Mouse (Mus musculus): Measurements from ENCODE around the gene Pus10. TPM values are rescaled to one million over a fixed set of nuclear protein-coding genes. Genes with fewer than 3 reads are reported as not detected.

The Pus10 gene
- polyA plus RNA-seq, 1 experiment from 2014 or later: 13.0 TPM

DNA sequence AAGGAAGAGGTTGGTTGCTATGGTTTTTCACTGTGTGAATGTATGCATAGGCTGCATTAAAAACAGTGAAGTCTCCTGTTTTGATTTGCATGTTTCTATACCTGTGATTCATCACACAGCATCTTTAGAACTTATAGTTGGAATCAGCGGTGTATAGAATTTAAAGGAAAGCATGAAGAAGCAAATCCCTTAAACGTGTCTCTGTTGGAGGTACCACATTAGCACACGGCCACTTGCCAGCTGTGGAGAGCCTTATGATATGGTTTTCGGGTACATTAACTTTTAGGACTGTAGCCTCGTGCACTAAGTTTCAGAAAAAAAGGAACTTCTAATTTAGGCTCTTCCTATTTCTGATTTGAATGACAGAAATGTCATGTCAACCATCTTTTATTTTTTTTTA lies 17.1 kb downstream of the Pus10 start:
- Histone ChIP-seq H3K4me2 (ENCODE audit: low read depth, low read length) (no peak overlapping the region), H3K9ac (ENCODE audit: low read length) (no peak overlapping the region), H3K36me3 (ENCODE audit: control insufficient read depth, insufficient read depth) (peaks cover 4% of the 10 kb centered on the region; the same call in 1 of the 2 replicates), H3K4me3 (ENCODE audit: low read length) (no peak overlapping the region), H3K27me3 (ENCODE audit: control insufficient read depth, insufficient read depth, low read length) (no peaks in the 10 kb centered on the region), H3K4me1 (ENCODE audit: control insufficient read depth, insufficient read depth, low read length) (no peaks in the 10 kb centered on the region), H3K9me3 (replicated peaks; ENCODE audit: control insufficient read depth, low read length) (no peaks in the 10 kb centered on the region), H3K27ac (ENCODE audit: low read length) (no peak overlapping the region)
- 92% methylated on average over 5 of the region's 5 CpGs for WGBS
- no peak for ATAC-seq (replicated peaks; ENCODE audit: extremely low read depth, insufficient read depth, low FRiP score)

GRCm38 (mm10) chr11:23686671-23687070 lies 21.2 kb downstream of the Pus10 start:
- Histone ChIP-seq H3K36me3 (ENCODE audit: control insufficient read depth, insufficient read depth) (no peaks in the 10 kb centered on the region; the same call in 1 of the 2 replicates), H3K9me3 (replicated peaks; ENCODE audit: control insufficient read depth, low read length) (no peaks in the 10 kb centered on the region), H3K27ac (ENCODE audit: low read length) (no peak overlapping the region), H3K4me3 (ENCODE audit: low read length) (no peak overlapping the region), H3K27me3 (ENCODE audit: control insufficient read depth, insufficient read depth, low read length) (no peaks in the 10 kb centered on the region), H3K4me1 (ENCODE audit: control insufficient read depth, insufficient read depth, low read length) (no peaks in the 10 kb centered on the region), H3K4me2 (ENCODE audit: low read depth, low read length) (no peak overlapping the region), H3K9ac (ENCODE audit: low read length) (no peak overlapping the region)
- ATAC-seq (replicated peaks; ENCODE audit: extremely low read depth, insufficient read depth, low FRiP score): no peak
- 79% methylated on average over 5 of the region's 5 CpGs for WGBS

GRCm38 (mm10) chr11:23688060-23688459 lies 22.6 kb downstream of the Pus10 start:
- Histone ChIP-seq H3K4me3 (ENCODE audit: low read length) (no peak overlapping the region), H3K27ac (ENCODE audit: low read length) (no peak overlapping the region), H3K4me1 (ENCODE audit: control insufficient read depth, insufficient read depth, low read length) (no peaks in the 10 kb centered on the region), H3K27me3 (ENCODE audit: control insufficient read depth, insufficient read depth, low read length) (no peaks in the 10 kb centered on the region), H3K4me2 (ENCODE audit: low read depth, low read length) (no peak overlapping the region), H3K36me3 (ENCODE audit: control insufficient read depth, insufficient read depth) (no peaks in the 10 kb centered on the region; the same call in 1 of the 2 replicates), H3K9ac (ENCODE audit: low read length) (no peak overlapping the region), H3K9me3 (replicated peaks; ENCODE audit: control insufficient read depth, low read length) (no peaks in the 10 kb centered on the region)
- no peak for ATAC-seq (replicated peaks; ENCODE audit: extremely low read depth, insufficient read depth, low FRiP score)
- WGBS: 86% methylated on average over 1 of the region's 1 CpGs

DNA sequence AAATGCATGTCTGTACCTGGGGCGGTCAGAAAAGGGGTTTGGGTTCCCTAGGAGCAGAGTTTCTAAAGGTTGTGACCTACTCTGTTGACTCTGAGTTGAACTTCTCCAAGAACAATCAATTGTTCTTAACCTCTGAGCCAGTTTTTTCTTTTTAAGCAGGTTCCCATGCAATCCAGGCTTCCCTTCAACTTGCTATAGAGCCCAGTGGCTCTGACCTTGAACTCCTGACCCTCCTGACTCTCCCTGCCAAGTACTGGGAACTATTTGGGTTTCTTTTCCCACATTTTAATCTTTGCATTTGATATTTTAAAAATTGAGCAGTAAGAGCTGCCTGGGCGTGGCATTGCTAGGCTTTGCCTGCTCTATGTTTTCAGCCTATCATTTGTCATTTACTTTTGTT lies 27.8 kb downstream of the Pus10 start:
- Histone ChIP-seq H3K4me3 (ENCODE audit: low read length) (no peak overlapping the region), H3K9me3 (replicated peaks; ENCODE audit: control insufficient read depth, low read length) (no peaks in the 10 kb centered on the region), H3K4me2 (ENCODE audit: low read depth, low read length) (no peak overlapping the region), H3K4me1 (ENCODE audit: control insufficient read depth, insufficient read depth, low read length) (no peaks in the 10 kb centered on the region), H3K36me3 (ENCODE audit: control insufficient read depth, insufficient read depth) (no peaks in the 10 kb centered on the region; the same call in 1 of the 2 replicates), H3K9ac (ENCODE audit: low read length) (no peak overlapping the region), H3K27ac (ENCODE audit: low read length) (no peak overlapping the region), H3K27me3 (ENCODE audit: control insufficient read depth, insufficient read depth, low read length) (no peaks in the 10 kb centered on the region)
- WGBS: 91% methylated on average over 2 of the region's 2 CpGs
- no peak for ATAC-seq (replicated peaks; ENCODE audit: extremely low read depth, insufficient read depth, low FRiP score)

- H3K27ac ChIP-seq (ENCODE audit: low read length): no peak overlapping the region
- no peak overlapping the region for H3K9ac ChIP-seq (ENCODE audit: low read length)
- no peaks in the 10 kb centered on the region for H3K9me3 ChIP-seq (replicated peaks; ENCODE audit: control insufficient read depth, low read length)
- no peaks in the 10 kb centered on the region for H3K27me3 ChIP-seq (ENCODE audit: control insufficient read depth, insufficient read depth, low read length)
- H3K4me3 ChIP-seq (ENCODE audit: low read length): no peak overlapping the region
- no peak overlapping the region for H3K4me2 ChIP-seq (ENCODE audit: low read depth, low read length)
- no peaks in the 10 kb centered on the region for H3K36me3 ChIP-seq (ENCODE audit: control insufficient read depth, insufficient read depth)
- ATAC-seq (replicated peaks; ENCODE audit: extremely low read depth, insufficient read depth, low FRiP score): no peak
- no peaks in the 10 kb centered on the region for H3K4me1 ChIP-seq (ENCODE audit: control insufficient read depth, insufficient read depth, low read length)
Observed at GRCm38 (mm10) chr11:23695847-23696246, 30.4 kb downstream of the Pus10 start.

- Histone ChIP-seq H3K27ac (ENCODE audit: low read length) (no peak overlapping the region), H3K4me3 (ENCODE audit: low read length) (no peak overlapping the region), H3K27me3 (ENCODE audit: control insufficient read depth, insufficient read depth, low read length) (no peaks in the 10 kb centered on the region), H3K9ac (ENCODE audit: low read length) (no peak overlapping the region), H3K4me1 (ENCODE audit: control insufficient read depth, insufficient read depth, low read length) (no peaks in the 10 kb centered on the region), H3K4me2 (ENCODE audit: low read depth, low read length) (no peak overlapping the region), H3K36me3 (ENCODE audit: control insufficient read depth, insufficient read depth) (peaks cover 3% of the 10 kb centered on the region; the same call in 1 of the 2 replicates), H3K9me3 (replicated peaks; ENCODE audit: control insufficient read depth, low read length) (no peaks in the 10 kb centered on the region)
- WGBS: 80% methylated on average over 2 of the region's 2 CpGs
- no peak for ATAC-seq (replicated peaks; ENCODE audit: extremely low read depth, insufficient read depth, low FRiP score)
Observed at GRCm38 (mm10) chr11:23698526-23698925, 33.1 kb downstream of the Pus10 start.

- peaks cover 5% of the 10 kb centered on the region; the same call in 1 of the 2 replicates for H3K36me3 ChIP-seq (ENCODE audit: control insufficient read depth, insufficient read depth)
- H3K27me3 ChIP-seq (ENCODE audit: control insufficient read depth, insufficient read depth, low read length): no peaks in the 10 kb centered on the region
- H3K9me3 ChIP-seq (replicated peaks; ENCODE audit: control insufficient read depth, low read length): no peaks in the 10 kb centered on the region
- ATAC-seq (replicated peaks; ENCODE audit: extremely low read depth, insufficient read depth, low FRiP score): no peak
- no peak overlapping the region for H3K4me2 ChIP-seq (ENCODE audit: low read depth, low read length)
- no peak overlapping the region for H3K9ac ChIP-seq (ENCODE audit: low read length)
- WGBS: 68% methylated on average over 3 of the region's 3 CpGs
- H3K4me3 ChIP-seq (ENCODE audit: low read length): no peak overlapping the region
- no peak overlapping the region for H3K27ac ChIP-seq (ENCODE audit: low read length)
- H3K4me1 ChIP-seq (ENCODE audit: control insufficient read depth, insufficient read depth, low read length): no peaks in the 10 kb centered on the region
Observed at GRCm38 (mm10) chr11:23699414-23700095, 34.1 kb downstream of the Pus10 start.

DNA sequence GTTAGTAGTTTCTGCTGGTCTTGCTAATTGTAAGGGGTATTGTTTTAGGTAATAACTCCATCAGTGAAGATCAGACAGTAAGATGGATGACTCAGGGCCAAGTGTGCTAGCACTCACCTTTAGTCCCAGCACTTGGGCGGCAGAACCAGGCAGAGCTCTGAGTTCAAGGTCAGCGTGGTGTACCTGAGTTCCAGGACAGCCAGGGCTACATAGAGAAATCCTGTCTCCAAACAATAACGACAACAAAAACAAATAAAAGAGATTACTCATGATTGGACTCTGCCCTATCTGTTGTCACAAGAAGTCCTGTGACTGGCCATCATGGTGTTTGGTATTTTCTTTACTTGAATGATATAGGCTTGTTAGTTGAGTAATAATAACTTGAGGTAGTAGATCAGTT lies 36.4 kb downstream of the Pus10 start:
- ATAC-seq (replicated peaks; ENCODE audit: extremely low read depth, insufficient read depth, low FRiP score): no peak
- H3K27me3 ChIP-seq (ENCODE audit: control insufficient read depth, insufficient read depth, low read length): no peaks in the 10 kb centered on the region
- H3K4me3 ChIP-seq (ENCODE audit: low read length): no peak overlapping the region
- peaks cover 8% of the 10 kb centered on the region for H3K36me3 ChIP-seq (ENCODE audit: control insufficient read depth, insufficient read depth)
- H3K27ac ChIP-seq (ENCODE audit: low read length): no peak overlapping the region
- H3K4me2 ChIP-seq (ENCODE audit: low read depth, low read length): no peak overlapping the region
- no peaks in the 10 kb centered on the region for H3K4me1 ChIP-seq (ENCODE audit: control insufficient read depth, insufficient read depth, low read length)
- H3K9me3 ChIP-seq (replicated peaks; ENCODE audit: control insufficient read depth, low read length): no peaks in the 10 kb centered on the region
- 90% methylated on average over 3 of the region's 3 CpGs for WGBS
- no peak overlapping the region for H3K9ac ChIP-seq (ENCODE audit: low read length)

DNA sequence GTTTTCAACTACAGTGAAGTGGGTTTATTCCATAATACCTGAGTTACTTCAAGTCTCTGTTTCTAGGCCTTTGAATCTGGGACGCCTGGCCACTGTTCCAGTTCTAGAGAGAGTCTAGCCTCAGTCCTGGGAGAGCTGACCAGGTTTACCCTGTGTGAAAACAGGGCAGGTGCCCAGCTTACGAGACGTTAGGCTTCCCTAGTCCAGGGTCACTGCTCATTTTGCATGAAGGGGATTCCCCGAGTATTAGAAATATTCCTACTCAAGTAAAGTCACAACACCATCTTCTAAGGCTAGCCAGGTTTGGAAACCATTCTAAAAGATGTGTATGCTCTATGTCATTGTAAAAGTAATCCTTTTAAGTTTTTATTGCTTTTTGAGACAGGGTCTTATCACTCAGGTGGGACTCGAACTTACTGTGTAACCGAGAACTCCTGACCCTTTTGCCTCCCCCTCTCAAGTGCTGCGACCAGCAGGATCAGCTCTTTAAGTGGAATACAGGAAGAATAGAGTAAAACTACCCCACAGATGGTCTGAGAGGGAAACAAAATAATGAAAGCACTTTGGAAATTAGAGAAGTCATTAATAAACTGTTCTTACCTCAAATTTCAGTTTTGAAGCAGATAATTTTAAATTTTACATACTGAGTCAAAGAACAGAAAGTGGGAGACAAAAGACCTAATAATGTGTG lies 39.3 kb downstream of the Pus10 start:
- Histone ChIP-seq H3K9ac (ENCODE audit: low read length) (no peak overlapping the region), H3K4me2 (ENCODE audit: low read depth, low read length) (no peak overlapping the region), H3K27me3 (ENCODE audit: control insufficient read depth, insufficient read depth, low read length) (no peaks in the 10 kb centered on the region), H3K9me3 (replicated peaks; ENCODE audit: control insufficient read depth, low read length) (no peaks in the 10 kb centered on the region), H3K36me3 (ENCODE audit: control insufficient read depth, insufficient read depth) (peaks cover 22% of the 10 kb centered on the region), H3K4me1 (ENCODE audit: control insufficient read depth, insufficient read depth, low read length) (no peaks in the 10 kb centered on the region), H3K27ac (ENCODE audit: low read length) (no peak overlapping the region), H3K4me3 (ENCODE audit: low read length) (no peak overlapping the region)
- ATAC-seq (replicated peaks; ENCODE audit: extremely low read depth, insufficient read depth, low FRiP score): no peak
- WGBS: 85% methylated on average over 7 of the region's 7 CpGs

Measured in heart, embryonic 16.5 days (tissue).